Mouse (Mus musculus) lung, embryonic 15.5 days (tissue): ENCODE data around the gene Slc35g2. TPM values are rescaled to one million over a fixed set of nuclear protein-coding genes. Genes with fewer than 3 reads are reported as not detected.

Experiments
- ATAC-seq: fragments of 200-750 bp; cut with Nextera tagmentation; 2 replicates; pipeline ENCODE4 v1.8.0; 2017; ENCODE audit warnings: moderate number of reproducible peaks, borderline replicate concordance; ENCODE audit not compliant: low FRiP score, low TSS enrichment; ENCODE audit errors: extremely low read depth
- H3K27ac ChIP-seq: fragments of 300-500 bp; sonication (generic); 2 replicates; pipeline ENCODE4 v1.5.1; 2015; ENCODE audit warnings: moderate library complexity, mild to moderate bottlenecking, inconsistent platforms
- H3K27me3 ChIP-seq: fragments of 300-500 bp; sonication (generic); 2 replicates; pipeline ENCODE4 v1.6.1; 2015; ENCODE audit warnings: inconsistent platforms
- H3K36me3 ChIP-seq: fragments of 300-500 bp; sonication (generic); 2 replicates; pipeline ENCODE4 v1.6.1; 2015; ENCODE audit warnings: inconsistent platforms
- H3K4me1 ChIP-seq: fragments of 300-500 bp; sonication (generic); 2 replicates; pipeline ENCODE4 v1.6.1; 2015; ENCODE audit warnings: inconsistent platforms
- H3K4me2 ChIP-seq: fragments of 300-500 bp; sonication (generic); 2 replicates; pipeline ENCODE4 v1.6.1; 2015; ENCODE audit warnings: inconsistent platforms, mild to moderate bottlenecking, moderate library complexity
- H3K4me3 ChIP-seq: fragments of 300-500 bp; sonication (generic); 2 replicates; pipeline ENCODE4 v1.5.1; 2015; ENCODE audit warnings: mild to moderate bottlenecking, inconsistent platforms
- H3K9ac ChIP-seq: fragments of 300-500 bp; sonication (generic); 2 replicates; pipeline ENCODE4 v1.6.1; 2015; ENCODE audit warnings: inconsistent platforms
- H3K9me3 ChIP-seq: fragments of 300-500 bp; sonication (generic); 2 replicates; pipeline ENCODE4 v1.6.1; 2016; ENCODE audit warnings: inconsistent platforms
- WGBS: fragments of 180-500 bp; shearing (Covaris S2); methylation state at CpG from one replicate; pipeline ENCODE4 v1.1.7; 2015; 5-methylcytosine and 5-hydroxymethylcytosine counted together
- polyA plus RNA-seq: library from polyadenylated mRNA; unstranded; fragments of >200 nt; fragmentation: Nextera tagmentation; extraction: Ambion mirVana; gene quantifications from 2 replicates; pipeline ENCODE4 v1.2.1, GENCODE M21; 2015

Slc35g2 gene
- polyA plus RNA-seq, result 8.5 and 8.9 TPM in 2 replicates

- peak; percentile 66 for ATAC-seq
- Histone ChIP-seq H3K27ac (peak within 1 kb of the TSS; percentile 30), H3K27me3 (no peaks in the 10 kb centered on the region), H3K4me3 (peak within 1 kb of the TSS; percentile 69), H3K4me2 (peak within 1 kb of the TSS; percentile 73), H3K4me1 (peaks cover 15% of the 10 kb centered on the region), H3K36me3 (no peaks in the 10 kb centered on the region), H3K9me3 (no peaks in the 10 kb centered on the region), H3K9ac (peak within 1 kb of the TSS; percentile 64)
- under 1% methylated on average over 35 of the region's 55 CpGs for WGBS
These were observed at the start of gene Slc35g2 for GRCm38 (mm10) chr9:100570626-100571233. Slc35g2 (minus strand) TSS chr9:100571090.

DNA sequence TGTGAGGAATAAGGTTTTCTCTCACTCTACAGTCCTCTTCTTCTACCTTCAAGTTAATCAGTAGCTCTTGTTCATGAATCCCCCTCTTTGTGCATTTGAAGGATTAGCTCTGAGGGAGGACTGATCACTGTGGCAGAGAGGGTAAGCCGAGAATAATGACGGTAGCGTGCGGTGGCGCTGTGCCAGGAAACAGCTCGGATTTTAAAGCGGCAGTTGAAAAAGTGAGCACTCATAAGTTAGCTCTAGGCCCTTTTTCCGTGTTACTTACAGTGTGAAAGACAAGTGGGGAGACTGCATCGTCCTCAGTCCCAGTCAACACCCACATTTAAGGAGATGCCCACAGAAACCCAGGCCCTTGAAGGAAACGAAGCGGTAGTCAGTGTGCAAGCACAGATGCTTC, 46.1 kb upstream of the Slc35g2 start:
- Histone ChIP-seq H3K27ac (no peak overlapping the region), H3K27me3 (no peaks in the 10 kb centered on the region), H3K36me3 (no peaks in the 10 kb centered on the region), H3K9ac (no peak overlapping the region), H3K4me2 (peak overlapping the region; percentile 32), H3K4me1 (peaks cover 5% of the 10 kb centered on the region; the same call in 1 of the 2 replicates), H3K9me3 (no peaks in the 10 kb centered on the region), H3K4me3 (no peak overlapping the region)
- 15% methylated on average over 11 of the region's 11 CpGs for WGBS
- ATAC-seq, result no peak

- 83% methylated on average over 3 of the region's 3 CpGs for WGBS
- Histone ChIP-seq H3K4me1 (peaks cover 5% of the 10 kb centered on the region; the same call in 1 of the 2 replicates), H3K27ac (no peak overlapping the region), H3K9ac (no peak overlapping the region), H3K9me3 (no peaks in the 10 kb centered on the region), H3K4me3 (no peak overlapping the region), H3K4me2 (no peak overlapping the region), H3K36me3 (no peaks in the 10 kb centered on the region), H3K27me3 (no peaks in the 10 kb centered on the region)
- no peak for ATAC-seq
These were observed 42.7 kb upstream of the Slc35g2 start for GRCm38 (mm10) chr9:100613501-100614071.

GRCm38 (mm10) chr9:100605985-100606554, 35.2 kb upstream of the Slc35g2 start:
- H3K27ac ChIP-seq, result no peak overlapping the region
- H3K27me3 ChIP-seq, result no peaks in the 10 kb centered on the region
- no peak overlapping the region for H3K4me2 ChIP-seq
- no peak overlapping the region for H3K4me3 ChIP-seq
- H3K36me3 ChIP-seq, result no peaks in the 10 kb centered on the region
- no peaks in the 10 kb centered on the region for H3K9me3 ChIP-seq
- WGBS, result 35% methylated on average over 7 of the region's 7 CpGs
- peaks cover 8% of the 10 kb centered on the region for H3K4me1 ChIP-seq
- peak; percentile 65; the same call in 1 of the 2 replicates for ATAC-seq
- no peak overlapping the region for H3K9ac ChIP-seq

DNA sequence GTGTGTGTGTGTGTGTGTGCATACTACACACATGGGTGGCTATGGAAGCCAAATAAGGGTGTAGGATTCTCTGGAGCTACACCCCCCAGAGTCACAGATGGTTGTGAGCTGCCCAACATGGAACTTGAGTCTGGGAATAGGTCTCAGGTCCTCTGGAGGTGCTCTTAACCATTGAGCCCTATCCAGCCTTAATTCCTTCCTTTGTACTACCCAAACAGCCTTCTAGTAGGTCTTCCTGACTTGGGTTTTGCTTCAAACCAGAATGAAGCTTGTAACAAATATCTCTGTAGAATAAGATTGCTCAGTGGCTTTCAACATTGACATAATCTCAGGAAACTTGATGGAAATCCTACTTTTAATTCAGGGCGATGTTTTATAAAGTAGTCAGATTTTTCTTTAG, 34.6 kb upstream of the Slc35g2 start:
- no peak overlapping the region for H3K27ac ChIP-seq
- H3K9ac ChIP-seq, result no peak overlapping the region
- ATAC-seq, result no peak
- peaks cover 8% of the 10 kb centered on the region for H3K4me1 ChIP-seq
- no peak overlapping the region for H3K4me3 ChIP-seq
- 85% methylated on average over 1 of the region's 1 CpGs for WGBS
- H3K9me3 ChIP-seq, result no peaks in the 10 kb centered on the region
- H3K4me2 ChIP-seq, result no peak overlapping the region
- H3K27me3 ChIP-seq, result no peaks in the 10 kb centered on the region
- H3K36me3 ChIP-seq, result no peaks in the 10 kb centered on the region

- no peaks in the 10 kb centered on the region for H3K9me3 ChIP-seq
- no peaks in the 10 kb centered on the region for H3K36me3 ChIP-seq
- H3K4me2 ChIP-seq, result no peak overlapping the region
- H3K4me3 ChIP-seq, result no peak overlapping the region
- whole genome bisulfite sequencing, result 54% methylated on average over 5 of the region's 5 CpGs
- H3K9ac ChIP-seq, result no peak overlapping the region
- no peak for ATAC-seq
- H3K4me1 ChIP-seq, result peaks cover 8% of the 10 kb centered on the region
- no peak overlapping the region for H3K27ac ChIP-seq
- H3K27me3 ChIP-seq, result no peaks in the 10 kb centered on the region
These were observed 32.3 kb upstream of the Slc35g2 start for GRCm38 (mm10) chr9:100603156-100603555.

- no peaks in the 10 kb centered on the region for H3K27me3 ChIP-seq
- no peak overlapping the region for H3K9ac ChIP-seq
- no peak overlapping the region for H3K4me2 ChIP-seq
- ATAC-seq, result no peak
- H3K27ac ChIP-seq, result no peak overlapping the region
- no peaks in the 10 kb centered on the region for H3K36me3 ChIP-seq
- WGBS, result 89% methylated on average over 1 of the region's 1 CpGs
- H3K4me1 ChIP-seq, result peaks cover 8% of the 10 kb centered on the region
- H3K9me3 ChIP-seq, result no peaks in the 10 kb centered on the region
- H3K4me3 ChIP-seq, result no peak overlapping the region
These were observed 31.2 kb upstream of the Slc35g2 start for GRCm38 (mm10) chr9:100602130-100602529.

GRCm38 (mm10) chr9:100599761-100600328, 29.0 kb upstream of the Slc35g2 start:
- H3K4me1 ChIP-seq, result no peaks in the 10 kb centered on the region
- WGBS, result 60% methylated on average over 3 of the region's 3 CpGs
- H3K4me2 ChIP-seq, result no peak overlapping the region
- no peak overlapping the region for H3K4me3 ChIP-seq
- H3K36me3 ChIP-seq, result no peaks in the 10 kb centered on the region
- no peak overlapping the region for H3K27ac ChIP-seq
- H3K9me3 ChIP-seq, result no peaks in the 10 kb centered on the region
- no peaks in the 10 kb centered on the region for H3K27me3 ChIP-seq
- no peak overlapping the region for H3K9ac ChIP-seq
- no peak for ATAC-seq

- no peaks in the 10 kb centered on the region for H3K27me3 ChIP-seq
- H3K4me3 ChIP-seq, result no peak within 1 kb of the TSS
- no peak within 1 kb of the TSS for H3K27ac ChIP-seq
- H3K9me3 ChIP-seq, result no peaks in the 10 kb centered on the region
- no peak for ATAC-seq
- no peak within 1 kb of the TSS for H3K9ac ChIP-seq
- no peaks in the 10 kb centered on the region for H3K36me3 ChIP-seq
- 85% methylated on average over 8 of the region's 8 CpGs for WGBS
- no peak within 1 kb of the TSS for H3K4me2 ChIP-seq
- H3K4me1 ChIP-seq, result no peaks in the 10 kb centered on the region
These were observed 26.7 kb upstream of the Slc35g2 start, which contains the start of gene Stag1 for GRCm38 (mm10) chr9:100597546-100597945. Stag1 (plus strand) TSS chr9:100597798.

DNA sequence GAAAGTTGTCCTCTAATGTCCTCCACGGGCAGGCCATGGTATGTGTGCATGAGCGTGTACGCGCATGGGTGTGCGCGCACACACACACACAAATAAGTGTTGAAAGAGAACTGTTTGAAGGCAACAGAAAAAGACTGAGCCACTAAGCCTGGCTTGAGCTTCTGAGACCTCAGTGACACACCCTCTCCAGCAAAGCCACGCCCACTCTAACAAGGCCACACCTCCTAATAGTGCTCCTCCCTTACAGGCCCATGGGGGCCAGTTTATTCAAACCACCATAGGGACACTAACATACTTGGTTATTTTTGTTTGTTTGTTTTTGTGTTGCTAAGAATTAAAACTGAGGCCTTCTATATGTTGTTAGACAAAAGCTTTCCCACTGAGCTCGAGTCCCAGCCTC, 25.4 kb upstream of the Slc35g2 start:
- Histone ChIP-seq H3K27ac (no peak overlapping the region), H3K36me3 (no peaks in the 10 kb centered on the region), H3K9me3 (no peaks in the 10 kb centered on the region), H3K9ac (no peak overlapping the region), H3K27me3 (no peaks in the 10 kb centered on the region), H3K4me2 (no peak overlapping the region), H3K4me3 (no peak overlapping the region), H3K4me1 (no peaks in the 10 kb centered on the region)
- WGBS, result 88% methylated on average over 8 of the region's 8 CpGs
- ATAC-seq, result no peak

DNA sequence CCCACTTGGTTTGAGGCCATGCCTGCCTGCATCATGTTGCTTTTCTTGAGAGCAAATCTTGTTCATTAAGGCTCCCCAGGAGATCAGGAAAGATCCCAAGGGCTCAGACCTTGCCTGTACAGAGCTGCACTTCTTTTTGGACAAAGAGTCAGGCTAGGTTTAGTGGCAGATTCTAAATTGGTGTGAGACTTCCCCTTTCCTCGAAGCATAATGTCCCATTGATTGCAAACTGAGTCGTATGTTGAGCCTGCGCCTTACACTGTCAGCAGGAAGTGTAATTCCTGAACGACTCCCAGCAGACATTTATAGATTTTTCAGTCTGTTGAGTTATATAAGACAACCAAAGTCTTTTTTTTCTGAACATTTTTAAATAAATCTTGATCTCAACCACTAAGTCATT, 19.6 kb upstream of the Slc35g2 start:
- Histone ChIP-seq H3K27me3 (no peaks in the 10 kb centered on the region), H3K27ac (no peak overlapping the region), H3K9ac (no peak overlapping the region), H3K4me1 (no peaks in the 10 kb centered on the region), H3K4me2 (no peak overlapping the region), H3K9me3 (no peaks in the 10 kb centered on the region), H3K4me3 (no peak overlapping the region), H3K36me3 (no peaks in the 10 kb centered on the region)
- ATAC-seq, result no peak
- 53% methylated on average over 4 of the region's 4 CpGs for WGBS

GRCm38 (mm10) chr9:100584031-100584430, 13.1 kb upstream of the Slc35g2 start:
- ATAC-seq, result no peak
- H3K4me1 ChIP-seq, result peaks cover 20% of the 10 kb centered on the region
- no peak overlapping the region for H3K9ac ChIP-seq
- no peaks in the 10 kb centered on the region for H3K9me3 ChIP-seq
- no peak overlapping the region; the same call in 1 of the 2 replicates for H3K4me2 ChIP-seq
- peak overlapping the region; percentile 75 for H3K27ac ChIP-seq
- no peaks in the 10 kb centered on the region for H3K36me3 ChIP-seq
- no peak overlapping the region for H3K4me3 ChIP-seq
- no peaks in the 10 kb centered on the region for H3K27me3 ChIP-seq
- WGBS, result 52% methylated on average over 4 of the region's 4 CpGs
